In the genomic region with DNA sequence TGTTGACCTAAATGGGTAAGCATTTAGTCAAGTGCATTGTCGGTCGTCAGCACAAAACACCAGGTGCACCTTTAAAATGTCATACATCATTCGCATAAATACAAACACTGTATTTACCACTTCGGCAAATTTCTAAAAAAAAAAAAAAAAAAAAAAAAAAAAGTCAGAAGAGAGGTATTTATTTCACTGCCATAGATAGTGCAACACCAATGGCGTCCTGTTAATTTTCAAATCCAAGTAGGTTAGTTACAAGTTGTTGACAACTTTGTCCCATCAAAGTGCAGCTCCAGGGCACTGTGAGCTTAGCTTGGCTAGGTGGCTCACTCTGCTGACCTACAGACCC, we compare ENCODE assay signal across 8 mouse cellular contexts. TPM values are rescaled to one million over a fixed set of nuclear protein-coding genes. Genes with fewer than 3 reads are reported as not detected.
A peak's percentile ranks its signal among the peaks of the same experiment; 100 is the strongest.
DNase-seq lines count a peak whose midpoint lies in the region; ATAC-seq and TF ChIP-seq lines count a peak whose summit lies in the region.

No protein-coding gene starts in this region.

- H3K4me1 ChIP-seq in kidney, embryonic 16.5 days (ENCODE audit: insufficient read depth, low read length) = peaks cover 16% of the 10 kb centered on the region
- H3K4me1 ChIP-seq in cortical plate, adult 2 months (ENCODE audit: control insufficient read depth, insufficient read depth, low read length) = no peaks in the 10 kb centered on the region
- peaks cover 14% of the 10 kb centered on the region for H3K4me1 ChIP-seq in hindbrain, embryonic 16.5 days (ENCODE audit: control insufficient read depth, insufficient read depth, low read depth, low read length)
- H3K4me1 ChIP-seq in midbrain, embryonic 16.5 days (ENCODE audit: control insufficient read depth, insufficient read depth, low read length) = peaks cover 17% of the 10 kb centered on the region

- 21% methylated on average over 5 of the region's 5 CpGs for WGBS in kidney, embryonic 16.5 days
- 4% methylated on average over 5 of the region's 5 CpGs for WGBS in hindbrain, embryonic 16.5 days
- 11% methylated on average over 5 of the region's 5 CpGs for WGBS in midbrain, embryonic 16.5 days

- no peaks in the 10 kb centered on the region for H3K9me3 ChIP-seq in kidney, embryonic 16.5 days (ENCODE audit: low read length)
- no peaks in the 10 kb centered on the region for H3K9me3 ChIP-seq in hindbrain, embryonic 16.5 days (ENCODE audit: control insufficient read depth, low read length)
- no peaks in the 10 kb centered on the region for H3K9me3 ChIP-seq in midbrain, embryonic 16.5 days (replicated peaks; ENCODE audit: control insufficient read depth, low read length, poor library complexity, severe bottlenecking)

- peak overlapping the region; percentile 78 for H3K9ac ChIP-seq in kidney, embryonic 16.5 days (replicated peaks; ENCODE audit: low read length)
- H3K9ac ChIP-seq in hindbrain, embryonic 16.5 days (ENCODE audit: low read depth, low read length) = peak overlapping the region; percentile 77
- H3K9ac ChIP-seq in midbrain, embryonic 16.5 days (ENCODE audit: low read depth, low read length) = peak overlapping the region; percentile 62

- peak overlapping the region; percentile 80 for H3K4me3 ChIP-seq in kidney, embryonic 16.5 days (ENCODE audit: low read length)
- peak overlapping the region; percentile 66 for H3K4me3 ChIP-seq in cortical plate, adult 2 months (ENCODE audit: insufficient read depth, low read length)
- peak overlapping the region; percentile 64 for H3K4me3 ChIP-seq in hindbrain, embryonic 16.5 days (ENCODE audit: low read length)
- peak overlapping the region; percentile 73 for H3K4me3 ChIP-seq in midbrain, embryonic 16.5 days (ENCODE audit: low read depth, low read length)

- peak overlapping the region; percentile 64 for H3K4me2 ChIP-seq in kidney, embryonic 16.5 days (replicated peaks; ENCODE audit: low read depth, low read length)
- H3K4me2 ChIP-seq in hindbrain, embryonic 16.5 days (ENCODE audit: low read length) = peak overlapping the region; percentile 67
- peak overlapping the region; percentile 66 for H3K4me2 ChIP-seq in midbrain, embryonic 16.5 days (ENCODE audit: low read length)

- H3K27ac ChIP-seq in kidney, embryonic 16.5 days (ENCODE audit: low read length) = peak overlapping the region; percentile 94
- peak overlapping the region; percentile 41; the same call in 1 of the 2 replicates for H3K27ac ChIP-seq in cortical plate, adult 2 months (ENCODE audit: insufficient read depth, low read length)
- peak overlapping the region; percentile 45 for H3K27ac ChIP-seq in hindbrain, embryonic 16.5 days (ENCODE audit: low read depth, low read length)
- peak overlapping the region; percentile 89 for H3K27ac ChIP-seq in midbrain, embryonic 16.5 days (ENCODE audit: low read length)

- TF ChIP-seq CTCF in cortical plate, adult 2 months (IDR thresholded peaks at IDR 0.05; ENCODE audit: extremely low read depth, insufficient read depth, low read length) = no peak

- no peak for TF ChIP-seq POLR2A in cortical plate, adult 2 months (IDR thresholded peaks at IDR 0.05; ENCODE audit: extremely low read depth, insufficient read depth, low read length)

- H3K36me3 ChIP-seq in kidney, embryonic 16.5 days (ENCODE audit: insufficient read depth, low read length) = 0 out of 2 replicates have a peak, but pooled peaks cover 2% of the 10 kb centered on the region
- no peaks in the 10 kb centered on the region for H3K36me3 ChIP-seq in hindbrain, embryonic 16.5 days (ENCODE audit: control insufficient read depth, insufficient read depth, low read length)
- H3K36me3 ChIP-seq in midbrain, embryonic 16.5 days (ENCODE audit: control insufficient read depth, insufficient read depth, low read length) = no peaks in the 10 kb centered on the region

- ATAC-seq in kidney, embryonic 16.5 days (ENCODE audit: low FRiP score, low TSS enrichment) = no peak
- no peak for ATAC-seq in hindbrain, embryonic 16.5 days
- ATAC-seq in midbrain, embryonic 16.5 days = no peak

- H3K27me3 ChIP-seq in kidney, embryonic 16.5 days (ENCODE audit: insufficient read depth, low read length) = no peaks in the 10 kb centered on the region
- H3K27me3 ChIP-seq in hindbrain, embryonic 16.5 days (replicated peaks; ENCODE audit: control insufficient read depth, insufficient read depth, low read length) = no peaks in the 10 kb centered on the region
- H3K27me3 ChIP-seq in midbrain, embryonic 16.5 days (ENCODE audit: control insufficient read depth, insufficient read depth, low read depth, low read length) = no peaks in the 10 kb centered on the region

- DNase-seq in kidney, postnatal 14 days = no peak
- no peak for DNase-seq in layer of hippocampus, adult 8-10 months (ENCODE audit: low spot score in 2 of 2)
- DNase-seq in adrenal gland, adult (ENCODE audit: inconsistent age in 2 of 2, low spot score in 1 of 2) = no peak
- no peak for DNase-seq in layer of hippocampus, postnatal 25 days (ENCODE audit: extremely low spot score in 1 of 2, low spot score in 1 of 2)

RNA-seq across cellular contexts. Expression of gene Lysmd3, which starts 0.5 kb away (rescaled TPM):
- 23.7 and 26.0 TPM in 2 replicates for polyA plus RNA-seq in kidney, embryonic 16.5 days (2015; fragmentation: Nextera tagmentation; extraction: Ambion mirVana)
- polyA plus RNA-seq in cortical plate, adult 2 months (2012; rRNA removed) = 6.4 and 7.7 TPM in 2 replicates
- 16.5 and 16.7 TPM in 2 replicates for polyA plus RNA-seq in hindbrain, embryonic 16.5 days (2015; fragmentation: Nextera tagmentation; extraction: Ambion mirVana)
- 16.0 and 20.1 TPM in 2 replicates for polyA plus RNA-seq in midbrain, embryonic 16.5 days (2015; fragmentation: Nextera tagmentation; extraction: Ambion mirVana)
- total RNA-seq in layer of hippocampus, adult 8-10 months (2022) = 10 to 100 TPM; 10.6 to 15.2 (median 13.9) TPM
- 10 to 100 TPM in 1 of 2 experiments, 1 to 10 TPM in 1; 9.8 to 12.3 TPM for total RNA-seq in layer of hippocampus, postnatal 25 days (2021)

RNA-seq across cellular contexts. Expression of gene Adgrv1, which starts 24.0 kb away (rescaled TPM):
- 4.3 and 4.5 TPM in 2 replicates for polyA plus RNA-seq in kidney, embryonic 16.5 days (2015; fragmentation: Nextera tagmentation; extraction: Ambion mirVana)
- 1.9 and 2.4 TPM in 2 replicates for polyA plus RNA-seq in cortical plate, adult 2 months (2012; rRNA removed)
- 5.6 and 8.7 TPM in 2 replicates for polyA plus RNA-seq in hindbrain, embryonic 16.5 days (2015; fragmentation: Nextera tagmentation; extraction: Ambion mirVana)
- polyA plus RNA-seq in midbrain, embryonic 16.5 days (2015; fragmentation: Nextera tagmentation; extraction: Ambion mirVana) = 6.6 and 13.0 TPM in 2 replicates
- 1 to 10 TPM; 2.2 to 4.2 (median 3.0) TPM for total RNA-seq in layer of hippocampus, adult 8-10 months (2022)
- 1 to 10 TPM; 2.5 to 3.2 TPM for total RNA-seq in layer of hippocampus, postnatal 25 days (2021)

RNA-seq across cellular contexts. Expression of gene Polr3g, which starts 53.8 kb away (rescaled TPM):
- 10.9 and 11.9 TPM in 2 replicates for polyA plus RNA-seq in kidney, embryonic 16.5 days (2015; fragmentation: Nextera tagmentation; extraction: Ambion mirVana)
- polyA plus RNA-seq in cortical plate, adult 2 months (2012; rRNA removed) = 5.1 and 5.7 TPM in 2 replicates
- polyA plus RNA-seq in hindbrain, embryonic 16.5 days (2015; fragmentation: Nextera tagmentation; extraction: Ambion mirVana) = 4.9 and 5.5 TPM in 2 replicates
- 3.3 and 3.8 TPM in 2 replicates for polyA plus RNA-seq in midbrain, embryonic 16.5 days (2015; fragmentation: Nextera tagmentation; extraction: Ambion mirVana)
- 1 to 10 TPM; 5.5 to 8.7 (median 5.9) TPM for total RNA-seq in layer of hippocampus, adult 8-10 months (2022)
- total RNA-seq in layer of hippocampus, postnatal 25 days (2021) = 1 to 10 TPM; 4.2 to 4.6 TPM

RNA-seq across cellular contexts. Expression of gene Mblac2, which starts 54.2 kb away (rescaled TPM):
- 8.9 and 9.5 TPM in 2 replicates for polyA plus RNA-seq in kidney, embryonic 16.5 days (2015; fragmentation: Nextera tagmentation; extraction: Ambion mirVana)
- polyA plus RNA-seq in cortical plate, adult 2 months (2012; rRNA removed) = 22.3 and 23.4 TPM in 2 replicates
- polyA plus RNA-seq in hindbrain, embryonic 16.5 days (2015; fragmentation: Nextera tagmentation; extraction: Ambion mirVana) = 63.0 and 71.5 TPM in 2 replicates
- polyA plus RNA-seq in midbrain, embryonic 16.5 days (2015; fragmentation: Nextera tagmentation; extraction: Ambion mirVana) = 41.3 and 55.4 TPM in 2 replicates
- 10 to 100 TPM; 18.3 to 22.2 (median 19.0) TPM for total RNA-seq in layer of hippocampus, adult 8-10 months (2022)
- 10 to 100 TPM; 23.0 to 23.5 TPM for total RNA-seq in layer of hippocampus, postnatal 25 days (2021)

Comparison
In these comparisons a context has a peak if more than half of its experiments do, and no peak if none do; other contexts are left out.
1. H3K27ac ChIP-seq: peak in every context shown above with its lines; median percentile 94 in kidney, embryonic 16.5 days; 89 in midbrain, embryonic 16.5 days; 45 in hindbrain, embryonic 16.5 days; 41 in cortical plate, adult 2 months.